Mouse (Mus musculus) stomach, postnatal 0 days (tissue): ENCODE results near the gene Angpt4. TPM values are rescaled to one million over a fixed set of nuclear protein-coding genes. Genes with fewer than 3 reads are reported as not detected.

Source experiments
- ATAC-seq: fragments of 200-750 bp; cut with Nextera tagmentation; 2 replicates; pipeline ENCODE4 v1.8.0; 2017; ENCODE audit not compliant: low FRiP score, low TSS enrichment
- DNase-seq: peaks from one replicate; pipeline ENCODE4 v3.0.0-alpha.2; 2016; ENCODE audit warnings: low spot score
- H3K27ac ChIP-seq: fragments of 300-500 bp; sonication (generic); replicated peaks from 2 replicates; pipeline ENCODE4 v1.5.1; 2014; ENCODE audit warnings: mild to moderate bottlenecking, control low read depth
- H3K27me3 ChIP-seq: fragments of 300-500 bp; sonication (generic); 2 replicates; pipeline ENCODE4 v1.6.1; 2014; ENCODE audit warnings: low read length; ENCODE audit not compliant: control insufficient read depth, insufficient read depth
- H3K36me3 ChIP-seq: fragments of 300-500 bp; sonication (generic); 2 replicates; pipeline ENCODE4 v1.6.1; 2014; ENCODE audit warnings: low read length, mixed read lengths; ENCODE audit not compliant: control insufficient read depth, insufficient read depth
- H3K4me1 ChIP-seq: fragments of 300-500 bp; sonication (generic); replicated peaks from 2 replicates; pipeline ENCODE4 v1.6.1; 2014; ENCODE audit warnings: antibody characterized with exemption; ENCODE audit not compliant: control insufficient read depth, insufficient read depth
- H3K4me2 ChIP-seq: fragments of 300-500 bp; sonication (generic); replicated peaks from 2 replicates; pipeline ENCODE4 v1.6.1; 2014; ENCODE audit warnings: low read depth, mild to moderate bottlenecking, control low read depth, moderate library complexity
- H3K4me3 ChIP-seq: fragments of 300-500 bp; sonication (generic); 2 replicates; pipeline ENCODE4 v1.5.1; 2014; ENCODE audit warnings: low read depth, low read length, control low read depth
- H3K9ac ChIP-seq: fragments of 300-500 bp; sonication (generic); 2 replicates; pipeline ENCODE4 v1.6.1; 2014; ENCODE audit warnings: mild to moderate bottlenecking, low read length, control low read depth, mixed read lengths
- H3K9me3 ChIP-seq: fragments of 300-500 bp; sonication (generic); 2 replicates; pipeline ENCODE4 v1.6.1; 2016; ENCODE audit warnings: low read length; ENCODE audit not compliant: control insufficient read depth
- CTCF ChIP-seq: IDR thresholded peaks from 2 replicates; pipeline ENCODE4 v1.5.1; 2016; ENCODE audit warnings: antibody characterized with exemption, low read depth, mild to moderate bottlenecking, moderate library complexity
- EP300 ChIP-seq: optimal IDR thresholded peaks from 2 replicates; pipeline ENCODE3; 2016; ENCODE audit warnings: antibody characterized with exemption
- WGBS: fragments of 180-500 bp; shearing (Covaris S2); extraction: QIAGEN DNeasy Blood & Tissue Kit; methylation state at CpG from one replicate; pipeline ENCODE4 v1.1.7; 2014; 5-methylcytosine and 5-hydroxymethylcytosine counted together
- polyA plus RNA-seq: library from polyadenylated mRNA; unstranded; fragments of >200 nt; fragmentation: Nextera tagmentation; extraction: Ambion mirVana; gene quantifications from 2 replicates; pipeline ENCODE4 v1.2.1, GENCODE M21; 2015

The Angpt4 gene
- polyA plus RNA-seq, 1 experiment from 2014 or later, result 0.42 TPM

GRCm38 (mm10) chr2:151907020-151907419 is 4.0 kb upstream of the Angpt4 start:
- H3K9me3 ChIP-seq, result no peaks in the 10 kb centered on the region
- TF ChIP-seq EP300 (no peak), CTCF (no peak)
- no peak overlapping the region for H3K27ac ChIP-seq
- no peak overlapping the region for H3K4me3 ChIP-seq
- no peaks in the 10 kb centered on the region for H3K36me3 ChIP-seq
- ATAC-seq (no peak), DNase-seq (no peak)
- 44% methylated on average over 2 of the region's 2 CpGs for WGBS
- H3K4me1 ChIP-seq, result peaks cover 9% of the 10 kb centered on the region; the same call in 1 of the 2 replicates
- no peak overlapping the region for H3K9ac ChIP-seq
- H3K4me2 ChIP-seq, result no peak overlapping the region
- H3K27me3 ChIP-seq, result no peaks in the 10 kb centered on the region

GRCm38 (mm10) chr2:151909386-151909785 is 1.6 kb upstream of the Angpt4 start:
- Histone ChIP-seq H3K4me1 (peaks cover 9% of the 10 kb centered on the region; the same call in 1 of the 2 replicates), H3K9ac (no peak overlapping the region), H3K9me3 (no peaks in the 10 kb centered on the region), H3K4me3 (no peak overlapping the region), H3K27ac (no peak overlapping the region), H3K36me3 (no peaks in the 10 kb centered on the region), H3K4me2 (no peak overlapping the region), H3K27me3 (no peaks in the 10 kb centered on the region)
- WGBS, result 75% methylated on average over 3 of the region's 3 CpGs
- DNase-seq (no peak), ATAC-seq (no peak)
- TF ChIP-seq EP300, result no peak
- TF ChIP-seq CTCF, result no peak

GRCm38 (mm10) chr2:151910498-151910897 is 512 bp upstream of the Angpt4 start:
- H3K9me3 ChIP-seq, result no peaks in the 10 kb centered on the region
- 43% methylated on average over 5 of the region's 5 CpGs for WGBS
- H3K27ac ChIP-seq, result 0 out of 2 replicates have a peak overlapping the region, but pooled peaks have one; percentile 9
- no peak overlapping the region for H3K9ac ChIP-seq
- no peak; the same call in 1 of the 2 replicates for ATAC-seq
- no peak overlapping the region for H3K4me3 ChIP-seq
- no peaks in the 10 kb centered on the region for H3K27me3 ChIP-seq
- H3K4me2 ChIP-seq, result no peak overlapping the region
- TF ChIP-seq CTCF (no peak), EP300 (no peak)
- no peaks in the 10 kb centered on the region for H3K36me3 ChIP-seq
- DNase-seq, result no peak
- H3K4me1 ChIP-seq, result peaks cover 9% of the 10 kb centered on the region; the same call in 1 of the 2 replicates

- H3K4me1 ChIP-seq, result peaks cover 12% of the 10 kb centered on the region
- no peaks in the 10 kb centered on the region for H3K27me3 ChIP-seq
- WGBS, result 82% methylated on average over 3 of the region's 3 CpGs
- ATAC-seq (no peak), DNase-seq (no peak)
- H3K4me3 ChIP-seq, result no peak overlapping the region
- H3K27ac ChIP-seq, result no peak overlapping the region
- TF ChIP-seq EP300 (no peak), CTCF (no peak)
- H3K36me3 ChIP-seq, result no peaks in the 10 kb centered on the region
- H3K9me3 ChIP-seq, result no peaks in the 10 kb centered on the region
- no peak overlapping the region for H3K4me2 ChIP-seq
- no peak overlapping the region for H3K9ac ChIP-seq
Measured at GRCm38 (mm10) chr2:151911751-151912150, 741 bp downstream of the Angpt4 start.

GRCm38 (mm10) chr2:151914120-151914519 is 3.1 kb downstream of the Angpt4 start:
- Histone ChIP-seq H3K27me3 (no peaks in the 10 kb centered on the region), H3K4me3 (no peak overlapping the region), H3K4me2 (no peak overlapping the region), H3K36me3 (no peaks in the 10 kb centered on the region), H3K9me3 (no peaks in the 10 kb centered on the region), H3K27ac (no peak overlapping the region), H3K4me1 (peaks cover 12% of the 10 kb centered on the region), H3K9ac (no peak overlapping the region)
- no peak for ATAC-seq
- WGBS, result 73% methylated on average over 5 of the region's 5 CpGs
- TF ChIP-seq CTCF, result no peak
- no peak for TF ChIP-seq EP300
- DNase-seq, result no peak

- no peak for TF ChIP-seq CTCF
- TF ChIP-seq EP300, result no peak
- WGBS, result 25% methylated on average over 2 of the region's 2 CpGs
Measured at GRCm38 (mm10) chr2:151915111-151915510, 4.1 kb downstream of the Angpt4 start.

More at GRCm38 (mm10) chr2:151915111-151915510, 4.1 kb downstream of the Angpt4 start:
- H3K27me3 ChIP-seq, result no peaks in the 10 kb centered on the region
- no peak overlapping the region for H3K4me2 ChIP-seq
- no peak overlapping the region for H3K4me3 ChIP-seq
- no peaks in the 10 kb centered on the region for H3K36me3 ChIP-seq
- no peak for DNase-seq
- ATAC-seq, result no peak
- peaks cover 12% of the 10 kb centered on the region for H3K4me1 ChIP-seq
- no peaks in the 10 kb centered on the region for H3K9me3 ChIP-seq
- no peak overlapping the region for H3K27ac ChIP-seq
- H3K9ac ChIP-seq, result no peak overlapping the region
